ENCODE assay signal across 12 mouse cellular contexts in genomic region chr8:79396911-79397310, GRCm38 (mm10). TPM values are rescaled to one million over a fixed set of nuclear protein-coding genes. Genes with fewer than 3 reads are reported as not detected.
A peak's percentile ranks its signal among the peaks of the same experiment; 100 is the strongest.
DNase-seq lines count a peak whose midpoint lies in the region; ATAC-seq lines count a peak whose summit lies in the region.
"Had no signal": no experiment of that assay in that cellular context is flagged by ENCODE, and none has a peak within 500 bp of the region (broad histone marks: within the 10 kb centered on the region; RNA-seq: fewer than 3 reads in every experiment).

No protein-coding gene starts in this region.

- H3K9ac ChIP-seq in kidney, embryonic 15.5 days: 0 out of 2 replicates have a peak overlapping the region, but pooled peaks have one; percentile 17
- H3K9ac ChIP-seq in forebrain, embryonic 12.5 days: peak overlapping the region; percentile 27
- H3K9ac ChIP-seq in limb, embryonic 13.5 days: no peak overlapping the region
- H3K9ac ChIP-seq: liver, embryonic 15.5 days had no signal

- H3K4me2 ChIP-seq in kidney, embryonic 15.5 days: peak overlapping the region; percentile 69
- peak overlapping the region; percentile 70 for H3K4me2 ChIP-seq in forebrain, embryonic 12.5 days
- peak overlapping the region; percentile 80 for H3K4me2 ChIP-seq in limb, embryonic 13.5 days (replicated peaks)

- no peaks in the 10 kb centered on the region for H3K27me3 ChIP-seq in kidney, embryonic 15.5 days
- no peaks in the 10 kb centered on the region for H3K27me3 ChIP-seq in forebrain, embryonic 12.5 days
- H3K27me3 ChIP-seq in limb, embryonic 13.5 days: no peaks in the 10 kb centered on the region
- H3K27me3 ChIP-seq: heart, embryonic 15.5 days had no signal

- no peaks in the 10 kb centered on the region for H3K9me3 ChIP-seq in kidney, embryonic 15.5 days (replicated peaks)
- no peaks in the 10 kb centered on the region for H3K9me3 ChIP-seq in forebrain, embryonic 12.5 days
- no peaks in the 10 kb centered on the region for H3K9me3 ChIP-seq in limb, embryonic 13.5 days
- H3K9me3 ChIP-seq: heart, embryonic 15.5 days; liver, embryonic 15.5 days had no signal

- intact Hi-C loops in heart, postnatal 25 days (cut with DNase I): loop anchor here (5.0 to 10.0 kb wide), 2 partner anchors 55 to 572 kb away; partner anchors contain the start of gene Lsm6

- H3K4me1 ChIP-seq in kidney, embryonic 15.5 days: peaks cover 35% of the 10 kb centered on the region
- H3K4me1 ChIP-seq in forebrain, embryonic 12.5 days: peaks cover 50% of the 10 kb centered on the region
- H3K4me1 ChIP-seq in limb, embryonic 13.5 days: peaks cover 30% of the 10 kb centered on the region

- H3K4me3 ChIP-seq in kidney, embryonic 15.5 days (replicated peaks): 0 out of 2 replicates have a peak overlapping the region, but pooled peaks have one; percentile 10
- H3K4me3 ChIP-seq in forebrain, embryonic 12.5 days (replicated peaks): peak overlapping the region; percentile 21
- peak overlapping the region; percentile 0; the same call in 1 of the 2 replicates for H3K4me3 ChIP-seq in limb, embryonic 13.5 days
- H3K4me3 ChIP-seq: erythroblast, embryonic 14.5 days had no signal

- 34% methylated on average over 6 of the region's 6 CpGs for WGBS in kidney, embryonic 15.5 days
- 41% methylated on average over 6 of the region's 6 CpGs for WGBS in forebrain, embryonic 12.5 days
- 39% methylated on average over 6 of the region's 6 CpGs for WGBS in limb, embryonic 13.5 days

- H3K27ac ChIP-seq in kidney, embryonic 15.5 days: no peak overlapping the region
- peak overlapping the region; percentile 53; the same call in 1 of the 2 replicates for H3K27ac ChIP-seq in forebrain, embryonic 12.5 days
- H3K27ac ChIP-seq in limb, embryonic 13.5 days: no peak overlapping the region
- H3K27ac ChIP-seq: liver, embryonic 15.5 days had no signal

- ATAC-seq in kidney, embryonic 15.5 days (replicated peaks; ENCODE audit: low FRiP score): no peak
- ATAC-seq in forebrain, embryonic 12.5 days (ENCODE audit: low FRiP score): no peak
- ATAC-seq in limb, embryonic 13.5 days (ENCODE audit: low FRiP score, low read depth): no peak

- no peak for DNase-seq in kidney, adult 9 months
- peak; percentile 63 for DNase-seq in retina, embryonic 14.5 days (ENCODE audit: low spot score)
- no peak for DNase-seq in gastrocnemius, postnatal 25 days
- no peak for DNase-seq in urinary bladder, adult 18-20 months (ENCODE audit: low spot score in 2 of 2)
- DNase-seq in heart, postnatal 25 days (ENCODE audit: low spot score): no peak
- DNase-seq: thymus, adult 2 months had no signal

- no peaks in the 10 kb centered on the region; the same call in 1 of the 2 replicates for H3K36me3 ChIP-seq in kidney, embryonic 15.5 days
- no peaks in the 10 kb centered on the region for H3K36me3 ChIP-seq in forebrain, embryonic 12.5 days (replicated peaks)
- no peaks in the 10 kb centered on the region for H3K36me3 ChIP-seq in limb, embryonic 13.5 days
- H3K36me3 ChIP-seq: heart, embryonic 15.5 days; liver, embryonic 15.5 days had no signal

RNA-seq across cellular contexts. Expression of gene Smad1, which starts 2.4 kb away (rescaled TPM):
- polyA plus RNA-seq in kidney, embryonic 15.5 days (2015; fragmentation: Nextera tagmentation; extraction: Ambion mirVana): 40.0 and 41.0 TPM in 2 replicates
- 63.7 and 63.8 TPM in 2 replicates for polyA plus RNA-seq in forebrain, embryonic 12.5 days (2016; fragmentation: Nextera tagmentation; extraction: Ambion mirVana)
- 48.2 and 49.4 TPM in 2 replicates for polyA plus RNA-seq in limb, embryonic 13.5 days (2015; fragmentation: Nextera tagmentation; extraction: Ambion mirVana)
- total RNA-seq in gastrocnemius, postnatal 25 days (2021): 10 to 100 TPM in 1 of 2 experiments, 1 to 10 TPM in 1; 9.4 to 11.3 TPM
- total RNA-seq in heart, postnatal 25 days (2021): 10 to 100 TPM; 14.5 to 16.3 TPM
